9 mouse cellular contexts compared by ENCODE assay signal in genomic region chr8:96318367-96318766, GRCm38 (mm10).
DNase-seq lines count a peak whose midpoint lies in the region; ATAC-seq lines count a peak whose summit lies in the region.
"Had no signal": no experiment of that assay in that cellular context is flagged by ENCODE, and none has a peak within 500 bp of the region (broad histone marks: within the 10 kb centered on the region; RNA-seq: fewer than 3 reads in every experiment).

No protein-coding gene starts in this region.

- ATAC-seq in megakaryocyte-erythroid progenitor cell, adult 5-6 weeks (replicated peaks; ENCODE audit: low FRiP score, low TSS enrichment, poor library complexity, severe bottlenecking), result no peak

- DNase-seq in cerebellum, postnatal 10 days, result peak; percentile 21 to 30
- DNase-seq in cerebellum, adult 18-20 months, result no peak
- peak; percentile 3 for DNase-seq in layer of hippocampus, adult 11-12 months (ENCODE audit: low spot score)
- no peak for DNase-seq in layer of hippocampus, adult 8-10 months (ENCODE audit: low spot score in 2 of 2)
- DNase-seq in ES-CJ7 (ENCODE audit: low read depth, low spot score), result peak; percentile 34
- DNase-seq in embryo, embryonic 11 days, result peak; percentile 13
- DNase-seq in B cell, adult 2 months, result no peak
- DNase-seq: gastrocnemius, postnatal 36 days had no signal

Comparison
In these comparisons a context has a peak if more than half of its experiments do, and no peak if none do; other contexts are left out.
1. DNase-seq: peak in cerebellum, postnatal 10 days (2 of 2), layer of hippocampus, adult 11-12 months (single experiment), ES-CJ7 (single experiment) and embryo, embryonic 11 days (single experiment); none in cerebellum, adult 18-20 months (0 of 2), layer of hippocampus, adult 8-10 months (0 of 2) and B cell, adult 2 months (0 of 2).